Mouse (Mus musculus) cerebellum, adult 2 months (tissue): ENCODE data around the gene Tnip2.

Source experiments
- CTCF ChIP-seq: fragments of 200-500 bp; IDR thresholded peaks from 2 replicates; pipeline ENCODE4 v1.5.1; 2011; ENCODE audit warnings: low read depth, mild to moderate bottlenecking, control low read depth, low read length, moderate library complexity, borderline replicate concordance; ENCODE audit not compliant: insufficient read depth
- POLR2A ChIP-seq: fragments of 200-500 bp; IDR thresholded peaks from 2 replicates; pipeline ENCODE4 v1.6.1; 2011; ENCODE audit warnings: low read length, control low read depth, borderline replicate concordance; ENCODE audit not compliant: insufficient read depth

GRCm38 (mm10) chr5:34446207-34446606 is 67.6 kb downstream of the Tnip2 start:
- TF ChIP-seq POLR2A (no peak), CTCF (no peak)
